Mouse (Mus musculus) heart, postnatal 0 days (tissue): Measurements from ENCODE around the gene Teddm1b. TPM values are rescaled to one million over a fixed set of nuclear protein-coding genes. Genes with fewer than 3 reads are reported as not detected.
A peak's percentile ranks its signal among the peaks of the same experiment; 100 is the strongest.

Experiments
- ATAC-seq: fragments of 200-750 bp; cut with Nextera tagmentation; 2 replicates; pipeline ENCODE4 v1.8.0; 2017; ENCODE audit warnings: low read depth, moderate number of reproducible peaks, moderate library complexity; ENCODE audit not compliant: insufficient read depth
- DNase-seq: peaks from one replicate; pipeline ENCODE4 v3.0.0-alpha.2; 2016; ENCODE audit warnings: low spot score
- H3K27ac ChIP-seq: fragments of 300-500 bp; sonication (generic); 2 replicates; pipeline ENCODE4 v1.5.1; 2014; ENCODE audit warnings: low read depth, mild to moderate bottlenecking
- H3K27me3 ChIP-seq: fragments of 300-500 bp; sonication (generic); 2 replicates; pipeline ENCODE4 v1.6.1; 2014; ENCODE audit warnings: low read length, mixed read lengths; ENCODE audit not compliant: control insufficient read depth, insufficient read depth
- H3K36me3 ChIP-seq: fragments of 300-500 bp; sonication (generic); replicated peaks from 2 replicates; pipeline ENCODE4 v1.6.1; 2014; ENCODE audit warnings: low read length, mixed read lengths; ENCODE audit not compliant: control insufficient read depth, insufficient read depth
- H3K4me1 ChIP-seq: fragments of 300-500 bp; sonication (generic); 2 replicates; pipeline ENCODE4 v1.6.1; 2014; ENCODE audit warnings: antibody characterized with exemption; ENCODE audit not compliant: control insufficient read depth, insufficient read depth
- H3K4me2 ChIP-seq: fragments of 300-500 bp; sonication (generic); 2 replicates; pipeline ENCODE4 v1.6.1; 2014; ENCODE audit warnings: low read depth, mild to moderate bottlenecking, low read length, moderate library complexity
- H3K4me3 ChIP-seq: fragments of 300-500 bp; sonication (generic); 2 replicates; pipeline ENCODE4 v1.5.1; 2014; ENCODE audit warnings: low read depth, low read length
- H3K9ac ChIP-seq: fragments of 300-500 bp; sonication (generic); replicated peaks from 2 replicates; pipeline ENCODE4 v1.6.1; 2014; ENCODE audit warnings: low read depth, low read length, mixed read lengths
- H3K9me3 ChIP-seq: fragments of 300-500 bp; sonication (generic); replicated peaks from 2 replicates; pipeline ENCODE4 v1.6.1; 2016; ENCODE audit warnings: low read length; ENCODE audit not compliant: control insufficient read depth
- CTCF ChIP-seq: IDR thresholded peaks from 2 replicates; pipeline ENCODE4 v1.5.1; 2016; ENCODE audit warnings: antibody characterized with exemption, control low read depth, low read depth
- EP300 ChIP-seq: IDR thresholded peaks from 2 replicates; pipeline ENCODE4 v1.6.1; 2016; ENCODE audit warnings: antibody characterized with exemption, low read depth
- WGBS: fragments of 180-500 bp; shearing (Covaris S2); extraction: QIAGEN DNeasy Blood & Tissue Kit; methylation state at CpG from one replicate; pipeline ENCODE4 v1.1.7; 2014; 5-methylcytosine and 5-hydroxymethylcytosine counted together
- polyA plus RNA-seq: library from polyadenylated mRNA; unstranded; fragments of >200 nt; fragmentation: Nextera tagmentation; extraction: Ambion mirVana; gene quantifications from 2 replicates; pipeline ENCODE4 v1.2.1, GENCODE M21; 2015
- total RNA-seq: library from RNA; depleted of rRNA; stranded (reverse); fragments of >200 nt; gene quantifications from 2 replicates; pipeline ENCODE4 v1.2.3, GENCODE M21; 2014; ENCODE audit warnings: low replicate concordance

The Teddm1b gene
- total and polyA plus RNA-seq, 2 experiments from 2014 or later, result 0.10 TPM; not detected in 1

DNA sequence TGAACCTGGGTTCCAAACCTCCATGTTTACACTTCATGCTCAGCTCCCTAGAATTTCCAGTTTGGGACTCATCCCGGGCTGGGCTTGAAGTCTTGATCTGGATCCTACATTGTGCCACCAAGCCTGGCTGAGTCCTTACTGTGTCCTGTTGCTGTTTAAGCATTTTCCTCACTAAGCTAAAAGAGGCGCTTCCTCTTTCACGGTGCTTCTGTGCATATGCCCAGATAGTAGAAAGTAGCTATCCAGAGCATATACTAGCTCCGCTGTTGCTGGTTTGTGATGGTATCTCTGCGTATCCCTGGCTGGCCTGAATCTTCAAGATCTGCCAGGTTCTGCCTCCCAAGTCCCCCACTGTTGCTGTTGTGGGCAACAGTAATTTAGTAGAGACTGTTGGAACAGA lies 36.3 kb downstream of the Teddm1b start:
- Histone ChIP-seq H3K4me3 (no peak overlapping the region), H3K27ac (no peak overlapping the region), H3K27me3 (no peaks in the 10 kb centered on the region), H3K36me3 (peaks cover 51% of the 10 kb centered on the region), H3K9ac (no peak overlapping the region), H3K4me1 (peaks cover 6% of the 10 kb centered on the region), H3K4me2 (no peak overlapping the region), H3K9me3 (no peaks in the 10 kb centered on the region)
- 82% methylated on average over 5 of the region's 5 CpGs for WGBS
- ATAC-seq (no peak), DNase-seq (no peak)
- no peak for TF ChIP-seq EP300
- no peak for TF ChIP-seq CTCF

DNA sequence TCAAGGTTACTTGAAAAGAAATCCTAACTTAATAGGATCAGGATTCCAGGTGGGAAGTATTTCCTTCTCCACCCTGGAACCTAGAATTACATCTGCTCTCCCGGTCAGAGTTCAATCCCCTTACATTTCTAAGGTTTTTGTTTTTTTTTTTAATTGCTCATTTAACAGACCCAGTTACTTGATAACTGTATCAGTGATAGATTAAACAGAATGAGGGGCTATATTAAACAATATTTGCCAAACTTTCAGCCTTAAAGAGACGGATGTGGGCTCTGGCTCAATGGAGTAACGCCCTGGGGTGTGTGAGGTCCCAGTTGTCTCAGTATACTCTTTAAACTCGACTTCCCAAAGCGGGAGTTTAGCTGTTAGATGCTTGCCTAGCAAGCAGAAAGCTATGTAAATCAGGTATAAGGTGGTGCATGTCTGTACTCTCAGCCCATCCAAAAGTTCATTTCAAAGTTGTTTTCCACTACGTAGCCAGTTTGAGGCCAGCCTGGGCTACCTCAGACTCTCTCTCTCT lies 37.2 kb downstream of the Teddm1b start:
- 86% methylated on average over 6 of the region's 6 CpGs for WGBS
- no peak for ATAC-seq
- H3K9ac ChIP-seq, result no peak overlapping the region

DNA sequence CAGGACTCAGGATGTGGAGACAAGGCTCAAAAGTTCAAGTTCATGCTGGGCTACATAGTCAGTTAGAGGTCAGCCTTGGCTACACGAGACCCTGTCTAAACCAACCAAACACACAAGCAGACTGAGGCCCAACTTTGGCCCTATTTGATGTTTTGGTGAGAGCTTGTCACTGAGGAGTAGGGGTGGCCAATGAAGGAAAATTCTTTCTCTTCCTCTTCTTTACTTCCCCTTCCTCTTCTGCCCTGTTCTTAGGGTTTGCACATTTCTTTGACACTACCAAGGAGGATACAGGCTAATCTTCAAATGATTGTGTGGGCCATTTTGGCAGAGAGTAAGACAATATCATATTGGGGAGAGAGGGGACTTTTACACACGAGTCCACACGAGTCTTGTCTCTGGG lies 39.7 kb downstream of the Teddm1b start:
- H3K4me2 ChIP-seq, result no peak overlapping the region
- H3K9ac ChIP-seq, result no peak overlapping the region
- TF ChIP-seq CTCF, result no peak
- no peak for TF ChIP-seq EP300
- no peak for DNase-seq
- H3K4me3 ChIP-seq, result no peak overlapping the region
- H3K27ac ChIP-seq, result no peak overlapping the region
- peaks cover 17% of the 10 kb centered on the region for H3K36me3 ChIP-seq
- no peak for ATAC-seq
- WGBS, result 37% methylated on average over 3 of the region's 3 CpGs
- H3K27me3 ChIP-seq, result no peaks in the 10 kb centered on the region
- peaks cover 6% of the 10 kb centered on the region for H3K4me1 ChIP-seq
- H3K9me3 ChIP-seq, result no peaks in the 10 kb centered on the region

More for the DNA sequence above, 37.2 kb downstream of the Teddm1b start:
- Histone ChIP-seq H3K4me1 (peaks cover 6% of the 10 kb centered on the region), H3K4me3 (no peak overlapping the region), H3K4me2 (no peak overlapping the region), H3K27me3 (no peaks in the 10 kb centered on the region), H3K27ac (no peak overlapping the region), H3K9me3 (no peaks in the 10 kb centered on the region), H3K36me3 (peaks cover 42% of the 10 kb centered on the region)
- TF ChIP-seq CTCF (no peak), EP300 (no peak)
- DNase-seq, result no peak

DNA sequence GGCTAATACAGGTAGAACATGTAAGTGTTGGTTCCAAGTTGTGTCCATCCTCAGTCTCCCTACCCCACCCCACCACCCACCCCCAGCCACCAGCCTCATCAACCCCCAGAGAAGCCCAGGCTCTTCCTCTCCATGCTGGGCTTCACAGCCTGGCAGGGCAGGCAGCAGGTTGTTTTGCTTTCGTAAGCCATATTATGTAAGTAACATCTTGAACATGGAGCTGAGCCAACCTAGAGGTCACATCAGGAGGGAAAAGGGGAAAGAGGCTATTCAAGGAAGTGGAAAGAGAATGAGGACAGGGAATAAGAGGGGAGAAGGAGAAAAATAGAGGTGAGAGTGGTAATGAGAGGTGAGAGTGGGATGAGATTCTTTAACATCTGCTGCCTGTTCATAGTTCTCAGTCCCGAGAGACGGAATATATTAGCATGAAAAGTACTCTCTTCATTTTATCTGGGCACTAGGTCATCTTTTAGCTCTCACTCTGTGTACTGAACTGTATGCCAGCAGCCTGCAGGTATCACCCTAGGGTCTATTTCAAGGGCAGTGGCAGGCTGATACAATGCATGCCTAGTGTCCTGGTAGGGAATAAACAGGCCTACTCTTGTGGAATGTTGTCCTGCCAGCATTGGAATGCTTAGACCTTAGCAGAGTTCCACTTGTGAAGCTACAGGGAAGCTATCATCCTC lies 44.5 kb downstream of the Teddm1b start:
- peak overlapping the region; percentile 81 for H3K27ac ChIP-seq

DNA sequence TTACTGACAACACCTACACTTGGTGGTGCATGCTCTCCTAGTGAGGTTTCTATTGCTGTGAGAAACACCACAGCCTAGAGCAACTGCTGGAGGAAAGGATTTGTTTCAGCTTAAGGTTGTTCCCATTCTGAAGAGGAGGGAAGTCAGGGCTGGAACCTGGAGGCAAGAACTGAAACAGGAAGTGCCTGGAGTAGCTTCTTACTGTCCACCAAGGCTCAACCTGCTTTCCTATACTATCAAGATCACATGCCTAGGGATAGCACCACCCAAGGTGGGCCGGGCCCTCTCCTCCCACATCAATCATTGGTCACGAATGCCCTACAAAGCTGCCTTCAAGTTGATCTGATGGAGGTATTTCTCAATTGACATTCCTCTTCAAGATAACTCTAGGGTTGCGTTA lies 47.5 kb downstream of the Teddm1b start:
- TF ChIP-seq CTCF (no peak), EP300 (no peak)
- H3K9me3 ChIP-seq, result no peaks in the 10 kb centered on the region
- H3K4me2 ChIP-seq, result no peak overlapping the region
- H3K36me3 ChIP-seq, result no peaks in the 10 kb centered on the region
- peaks cover 10% of the 10 kb centered on the region; the same call in 1 of the 2 replicates for H3K4me1 ChIP-seq
- H3K9ac ChIP-seq, result no peak overlapping the region
- DNase-seq, result no peak
- H3K4me3 ChIP-seq, result no peak overlapping the region
- 89% methylated on average over 3 of the region's 3 CpGs for WGBS
- no peaks in the 10 kb centered on the region for H3K27me3 ChIP-seq
- H3K27ac ChIP-seq, result no peak overlapping the region
- ATAC-seq, result no peak

More for the DNA sequence above, 44.5 kb downstream of the Teddm1b start:
- peaks cover 16% of the 10 kb centered on the region for H3K4me1 ChIP-seq
- WGBS, result 25% methylated on average over 3 of the region's 3 CpGs
- H3K4me2 ChIP-seq, result no peak overlapping the region
- TF ChIP-seq CTCF (no peak), EP300 (peak; percentile 49; the same call in 1 of the 2 replicates)
- no peaks in the 10 kb centered on the region for H3K27me3 ChIP-seq
- DNase-seq (peak; percentile 65), ATAC-seq (peak; percentile 67)
- H3K9ac ChIP-seq, result no peak overlapping the region
- no peaks in the 10 kb centered on the region for H3K9me3 ChIP-seq
- H3K4me3 ChIP-seq, result no peak overlapping the region
- H3K36me3 ChIP-seq, result no peaks in the 10 kb centered on the region

DNA sequence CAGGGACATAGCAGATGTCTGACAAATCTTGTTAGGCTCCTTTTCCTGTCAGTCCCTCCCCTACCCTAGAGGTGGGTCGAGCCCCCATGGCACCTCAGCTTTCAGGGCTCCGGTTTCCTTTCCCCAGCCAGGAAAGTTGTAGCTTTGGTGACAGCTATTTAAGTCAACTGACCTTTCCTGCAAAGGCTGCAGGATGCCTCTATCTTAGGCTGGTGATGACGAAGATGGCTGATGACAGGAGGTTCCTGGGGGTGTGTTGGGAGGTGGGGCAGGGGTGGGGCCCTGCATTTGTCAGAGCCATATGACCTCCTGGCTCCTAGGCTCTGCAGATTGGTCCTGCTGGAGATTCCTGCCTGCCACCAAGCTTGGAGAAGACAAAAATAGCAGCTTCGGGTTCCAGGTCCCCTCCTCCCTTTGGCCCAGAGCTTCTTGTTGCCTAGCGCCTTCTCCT lies 48.5 kb downstream of the Teddm1b start:
- H3K27ac ChIP-seq, result peak overlapping the region; percentile 92
- no peak overlapping the region for H3K9ac ChIP-seq
- H3K9me3 ChIP-seq, result no peaks in the 10 kb centered on the region
- peaks cover 10% of the 10 kb centered on the region; the same call in 1 of the 2 replicates for H3K4me1 ChIP-seq
- H3K27me3 ChIP-seq, result no peaks in the 10 kb centered on the region
- TF ChIP-seq CTCF (no peak), EP300 (peak; percentile 98)
- H3K36me3 ChIP-seq, result no peaks in the 10 kb centered on the region
- peak; percentile 95 for ATAC-seq
- no peak overlapping the region for H3K4me3 ChIP-seq
- 7% methylated on average over 5 of the region's 5 CpGs for WGBS
- no peak overlapping the region for H3K4me2 ChIP-seq
- peak; percentile 91 for DNase-seq
